Mouse (Mus musculus) stomach, embryonic 16.5 days (tissue): ENCODE results near the gene Itga9. TPM values are rescaled to one million over a fixed set of nuclear protein-coding genes. Genes with fewer than 3 reads are reported as not detected.

Experiments
- ATAC-seq: fragments of 200-750 bp; cut with Nextera tagmentation; 2 replicates; pipeline ENCODE4 v1.8.0; 2017; ENCODE audit warnings: moderate number of reproducible peaks, moderate TSS enrichment; ENCODE audit not compliant: insufficient read depth, low FRiP score
- H3K27ac ChIP-seq: fragments of 300-500 bp; sonication (generic); 2 replicates; pipeline ENCODE4 v1.5.1; 2014; ENCODE audit warnings: low read length
- H3K27me3 ChIP-seq: fragments of 300-500 bp; sonication (generic); 2 replicates; pipeline ENCODE4 v1.6.1; 2014; ENCODE audit warnings: low read length, control low read depth, mixed read lengths; ENCODE audit not compliant: control insufficient read depth, insufficient read depth
- H3K36me3 ChIP-seq: fragments of 300-500 bp; sonication (generic); 2 replicates; pipeline ENCODE4 v1.6.1; 2014; ENCODE audit warnings: low read length; ENCODE audit not compliant: control insufficient read depth, insufficient read depth
- H3K4me1 ChIP-seq: fragments of 300-500 bp; sonication (generic); 2 replicates; pipeline ENCODE4 v1.6.1; 2014; ENCODE audit warnings: low read length, control low read depth, mixed read lengths; ENCODE audit not compliant: control insufficient read depth, insufficient read depth
- H3K4me2 ChIP-seq: fragments of 300-500 bp; sonication (generic); 2 replicates; pipeline ENCODE4 v1.6.1; 2014; ENCODE audit warnings: low read depth, low read length, mixed read lengths
- H3K4me3 ChIP-seq: fragments of 300-500 bp; sonication (generic); replicated peaks from 2 replicates; pipeline ENCODE4 v1.5.1; 2014; ENCODE audit warnings: mild to moderate bottlenecking, low read length
- H3K9ac ChIP-seq: fragments of 300-500 bp; sonication (generic); 2 replicates; pipeline ENCODE4 v1.6.1; 2014; ENCODE audit warnings: low read length
- H3K9me3 ChIP-seq: fragments of 300-500 bp; sonication (generic); replicated peaks from 2 replicates; pipeline ENCODE4 v1.6.1; 2016; ENCODE audit warnings: low read length, control low read depth; ENCODE audit not compliant: control insufficient read depth
- WGBS: fragments of 180-500 bp; shearing (Covaris S2); extraction: QIAGEN DNeasy Blood & Tissue Kit; methylation state at CpG from one replicate; pipeline ENCODE4 v1.1.7; 2014; 5-methylcytosine and 5-hydroxymethylcytosine counted together
- polyA plus RNA-seq: library from polyadenylated mRNA; unstranded; fragments of >200 nt; fragmentation: Nextera tagmentation; extraction: Ambion mirVana; gene quantifications from 2 replicates; pipeline ENCODE4 v1.2.1, GENCODE M21; 2015

The Itga9 gene
- polyA plus RNA-seq, 1 experiment from 2014 or later: 5.5 TPM

DNA sequence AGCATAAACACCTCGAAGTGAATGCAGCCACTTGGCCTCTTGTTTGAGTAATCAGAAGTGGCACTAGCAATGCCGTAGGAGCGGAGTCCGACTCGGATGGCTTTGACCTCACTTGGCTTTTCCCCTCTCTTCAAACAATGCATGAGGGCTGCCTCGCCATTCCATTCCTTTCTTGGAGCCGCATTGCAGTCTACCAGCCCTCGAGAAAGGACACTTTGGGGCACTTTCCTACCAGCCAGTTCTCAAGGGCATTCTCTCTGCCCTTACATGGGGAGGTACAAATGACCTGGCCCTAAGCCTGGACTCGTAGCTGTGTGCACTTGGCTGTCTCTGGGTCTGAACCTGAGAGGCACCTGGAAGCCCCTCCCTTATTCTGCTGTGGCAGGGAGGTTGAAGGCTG is 134.8 kb downstream of the Itga9 start:
- H3K27me3 ChIP-seq: no peaks in the 10 kb centered on the region
- no peaks in the 10 kb centered on the region for H3K9me3 ChIP-seq
- ATAC-seq: no peak
- H3K4me3 ChIP-seq: no peak overlapping the region
- no peak overlapping the region for H3K27ac ChIP-seq
- no peak overlapping the region for H3K9ac ChIP-seq
- no peak overlapping the region for H3K4me2 ChIP-seq
- WGBS: 56% methylated on average over 9 of the region's 9 CpGs
- peaks cover 9% of the 10 kb centered on the region for H3K4me1 ChIP-seq
- 0 out of 2 replicates have a peak, but pooled peaks cover 3% of the 10 kb centered on the region for H3K36me3 ChIP-seq

DNA sequence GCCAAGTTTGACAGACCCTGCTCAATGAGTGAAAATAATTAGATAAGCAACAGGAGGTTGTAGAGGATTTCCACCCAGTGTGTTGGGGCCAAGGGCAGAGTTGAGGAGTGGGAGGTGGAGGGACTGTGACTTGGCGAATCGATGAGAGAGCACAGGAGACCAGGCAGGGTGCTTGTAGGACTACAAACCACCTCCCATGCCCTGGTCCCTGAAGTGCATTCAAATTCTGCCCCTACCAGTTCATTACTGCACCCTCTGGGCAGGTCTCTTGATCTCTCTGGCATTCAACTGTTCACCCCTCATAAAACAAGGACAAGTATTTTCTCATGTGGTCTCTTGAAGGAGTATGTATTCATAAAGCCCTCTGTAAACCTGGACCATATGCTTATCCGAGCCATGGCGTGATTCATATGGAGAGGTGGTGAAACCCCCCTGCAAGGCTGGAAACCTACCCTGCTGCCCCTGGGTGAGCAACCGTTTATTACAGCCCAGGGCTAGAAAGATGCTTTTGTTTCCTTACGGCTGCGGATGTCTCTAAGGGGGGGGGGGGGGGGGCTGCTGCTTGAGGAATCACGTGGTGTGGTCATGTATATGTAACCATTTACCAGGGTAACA is 143.0 kb downstream of the Itga9 start:
- Histone ChIP-seq H3K9me3 (no peaks in the 10 kb centered on the region), H3K27me3 (no peaks in the 10 kb centered on the region), H3K9ac (no peak overlapping the region), H3K4me1 (no peaks in the 10 kb centered on the region), H3K27ac (no peak overlapping the region), H3K4me2 (no peak overlapping the region), H3K36me3 (0 out of 2 replicates have a peak, but pooled peaks cover under 1% of the 10 kb centered on the region), H3K4me3 (no peak overlapping the region)
- WGBS: 61% methylated on average over 8 of the region's 8 CpGs
- ATAC-seq: no peak

DNA sequence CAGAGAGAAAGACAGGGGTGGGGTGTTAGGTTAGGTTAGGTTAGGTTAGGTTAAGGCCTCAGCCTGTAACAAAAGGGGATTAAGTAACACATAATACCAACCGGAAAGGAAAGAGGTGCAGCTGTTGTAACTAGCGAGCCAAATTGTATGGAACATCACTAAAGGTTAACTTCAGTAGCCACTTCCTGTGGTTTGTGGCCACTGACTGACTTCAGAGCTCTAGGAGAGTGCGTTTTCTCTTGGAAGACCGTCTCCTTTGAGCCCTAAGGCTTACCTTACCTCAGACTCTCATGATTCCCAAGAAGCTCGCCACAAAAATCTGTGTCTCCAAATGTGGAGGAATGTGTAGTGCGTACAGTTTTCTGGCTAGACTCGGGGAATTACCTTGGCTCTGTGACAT is 144.3 kb downstream of the Itga9 start:
- no peaks in the 10 kb centered on the region for H3K36me3 ChIP-seq
- no peaks in the 10 kb centered on the region for H3K27me3 ChIP-seq
- no peaks in the 10 kb centered on the region for H3K9me3 ChIP-seq
- no peak overlapping the region for H3K9ac ChIP-seq
- 82% methylated on average over 7 of the region's 7 CpGs for WGBS
- ATAC-seq: no peak
- H3K4me3 ChIP-seq: no peak overlapping the region
- H3K27ac ChIP-seq: no peak overlapping the region
- H3K4me1 ChIP-seq: no peaks in the 10 kb centered on the region
- H3K4me2 ChIP-seq: no peak overlapping the region

DNA sequence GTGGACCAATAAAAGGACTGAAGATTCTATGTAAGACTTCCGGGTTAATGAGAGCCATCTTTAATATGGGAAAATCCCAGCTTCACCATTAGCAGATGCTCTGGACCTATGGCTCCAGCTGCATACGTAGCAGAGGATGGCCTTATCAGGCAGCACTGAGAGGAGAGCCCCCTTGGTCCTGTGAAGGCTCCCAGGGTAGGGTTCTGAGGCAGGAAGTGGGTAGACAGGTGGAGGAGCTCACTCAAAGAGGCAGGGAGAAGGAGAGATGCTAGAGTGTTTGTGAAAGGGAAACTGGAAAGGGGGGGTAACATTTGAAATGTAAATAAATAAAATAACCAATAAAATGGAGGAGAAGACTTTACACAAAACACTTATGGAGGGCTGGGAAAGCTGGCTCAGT is 145.9 kb downstream of the Itga9 start:
- Histone ChIP-seq H3K27ac (no peak overlapping the region), H3K36me3 (no peaks in the 10 kb centered on the region), H3K9ac (no peak overlapping the region), H3K4me1 (no peaks in the 10 kb centered on the region), H3K4me3 (no peak overlapping the region), H3K4me2 (no peak overlapping the region), H3K27me3 (no peaks in the 10 kb centered on the region), H3K9me3 (no peaks in the 10 kb centered on the region)
- no peak for ATAC-seq
- 90% methylated on average over 2 of the region's 2 CpGs for WGBS

DNA sequence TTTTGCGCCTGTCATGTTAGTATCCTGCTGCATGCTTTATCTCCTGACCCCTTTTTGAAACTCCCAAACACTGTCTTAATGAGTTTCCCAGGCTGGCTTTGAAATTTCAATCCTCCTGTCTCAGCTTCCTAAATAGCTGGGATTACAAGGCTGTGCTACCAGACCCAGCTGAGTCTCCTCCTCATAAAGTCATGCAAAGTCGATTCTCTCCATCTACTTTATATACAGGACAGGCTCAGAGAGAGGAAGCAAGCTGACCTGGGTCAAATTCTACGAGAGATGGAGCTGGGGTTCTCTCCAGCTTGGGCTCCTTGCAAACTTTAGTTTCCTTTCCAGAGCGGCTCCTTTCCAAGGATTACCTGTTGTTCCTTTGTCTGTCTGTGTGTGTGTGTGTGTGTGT is 153.0 kb downstream of the Itga9 start:
- Histone ChIP-seq H3K27ac (no peak overlapping the region), H3K4me1 (peaks cover 7% of the 10 kb centered on the region; the same call in 1 of the 2 replicates), H3K27me3 (no peaks in the 10 kb centered on the region)

DNA sequence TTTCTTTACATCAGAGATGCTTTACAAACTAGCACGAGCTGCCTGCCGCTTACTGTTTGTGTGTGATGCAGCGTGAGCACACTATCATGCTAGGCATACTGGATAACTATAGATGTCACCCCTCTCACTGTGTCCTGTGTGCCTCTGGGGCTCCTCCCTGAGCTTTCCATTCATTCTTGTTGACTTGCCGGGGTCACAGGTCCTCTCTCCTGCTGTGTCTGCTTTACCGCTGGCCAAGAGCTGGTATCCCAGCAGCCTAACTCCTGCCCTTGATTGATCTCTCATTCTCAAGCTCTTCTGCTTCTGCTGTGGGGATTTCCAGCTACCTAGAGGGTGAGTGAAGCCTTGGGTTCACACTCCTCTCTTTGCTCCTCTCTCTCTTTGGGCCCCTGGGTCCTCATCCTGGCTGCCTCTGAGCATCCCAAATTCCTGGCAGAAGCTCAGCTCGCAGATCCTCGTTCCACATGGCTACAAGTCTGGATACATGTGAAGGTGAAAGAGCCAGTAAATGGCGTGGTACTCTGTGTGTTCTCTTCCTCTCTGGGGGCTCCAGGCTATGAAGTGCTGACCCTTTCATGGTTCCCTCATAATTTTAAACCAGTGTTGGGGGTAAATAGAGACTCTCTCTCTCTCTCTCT is 155.6 kb downstream of the Itga9 start:
- no peaks in the 10 kb centered on the region for H3K36me3 ChIP-seq
- no peaks in the 10 kb centered on the region for H3K27me3 ChIP-seq
- no peak overlapping the region for H3K9ac ChIP-seq
- no peak overlapping the region for H3K27ac ChIP-seq
- H3K9me3 ChIP-seq: no peaks in the 10 kb centered on the region
- H3K4me3 ChIP-seq: no peak overlapping the region
- peaks cover 10% of the 10 kb centered on the region for H3K4me1 ChIP-seq
- H3K4me2 ChIP-seq: no peak overlapping the region
- ATAC-seq: no peak
- WGBS: 51% methylated on average over 8 of the region's 8 CpGs

More for the DNA sequence above, 153.0 kb downstream of the Itga9 start:
- Histone ChIP-seq H3K4me2 (no peak overlapping the region), H3K36me3 (no peaks in the 10 kb centered on the region), H3K9me3 (no peaks in the 10 kb centered on the region), H3K4me3 (no peak overlapping the region), H3K9ac (no peak overlapping the region)
- ATAC-seq: no peak
- 43% methylated on average over 4 of the region's 4 CpGs for WGBS

DNA sequence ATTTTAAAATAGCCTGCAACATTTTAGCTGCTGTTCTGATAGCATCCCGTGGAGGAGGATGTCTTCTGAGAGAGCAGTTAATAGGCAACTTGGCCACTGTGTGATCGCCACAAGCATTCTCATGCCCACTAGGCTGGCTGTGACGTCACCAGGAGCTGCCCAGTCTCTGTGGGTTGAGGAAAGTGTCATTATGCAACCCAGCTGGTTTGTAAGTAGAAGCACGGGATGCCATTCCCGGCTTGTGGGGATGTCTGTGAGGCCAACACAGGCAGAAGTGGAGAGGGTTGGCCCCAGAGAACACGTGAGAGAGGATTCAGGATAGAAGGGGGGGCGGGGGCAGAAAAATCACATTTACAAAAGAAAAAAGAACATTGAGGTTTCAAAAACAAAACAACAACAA is 156.3 kb downstream of the Itga9 start:
- Histone ChIP-seq H3K27me3 (no peaks in the 10 kb centered on the region), H3K36me3 (no peaks in the 10 kb centered on the region), H3K9ac (no peak overlapping the region), H3K4me3 (no peak overlapping the region), H3K4me1 (peaks cover 10% of the 10 kb centered on the region), H3K9me3 (no peaks in the 10 kb centered on the region), H3K27ac (no peak overlapping the region), H3K4me2 (no peak overlapping the region)
- 44% methylated on average over 7 of the region's 7 CpGs for WGBS
- no peak for ATAC-seq

DNA sequence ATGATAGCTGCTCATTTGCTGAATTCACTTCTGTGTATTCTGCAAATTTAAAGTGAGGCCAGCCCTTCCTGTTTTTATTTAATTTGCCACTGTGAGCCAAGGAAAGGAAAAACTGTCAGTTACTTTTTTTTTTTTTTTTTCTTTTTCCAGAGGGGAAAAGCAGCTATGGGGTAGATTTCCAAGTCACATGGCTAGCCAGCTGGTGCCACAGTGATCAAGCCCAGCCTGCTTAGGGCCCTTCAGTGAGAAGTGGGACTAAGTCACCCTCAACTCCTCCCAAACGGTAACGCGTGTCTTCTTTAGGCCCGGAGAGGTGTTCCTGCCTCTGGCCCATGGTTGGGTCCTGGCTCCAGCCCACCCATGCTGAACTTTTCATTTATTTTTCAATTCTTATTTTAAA is 156.7 kb downstream of the Itga9 start:
- Histone ChIP-seq H3K4me2 (no peak overlapping the region), H3K27ac (no peak overlapping the region), H3K36me3 (no peaks in the 10 kb centered on the region), H3K9ac (no peak overlapping the region), H3K4me3 (no peak overlapping the region), H3K9me3 (no peaks in the 10 kb centered on the region), H3K4me1 (peaks cover 10% of the 10 kb centered on the region), H3K27me3 (no peaks in the 10 kb centered on the region)
- ATAC-seq: no peak
- WGBS: 77% methylated on average over 4 of the region's 4 CpGs

DNA sequence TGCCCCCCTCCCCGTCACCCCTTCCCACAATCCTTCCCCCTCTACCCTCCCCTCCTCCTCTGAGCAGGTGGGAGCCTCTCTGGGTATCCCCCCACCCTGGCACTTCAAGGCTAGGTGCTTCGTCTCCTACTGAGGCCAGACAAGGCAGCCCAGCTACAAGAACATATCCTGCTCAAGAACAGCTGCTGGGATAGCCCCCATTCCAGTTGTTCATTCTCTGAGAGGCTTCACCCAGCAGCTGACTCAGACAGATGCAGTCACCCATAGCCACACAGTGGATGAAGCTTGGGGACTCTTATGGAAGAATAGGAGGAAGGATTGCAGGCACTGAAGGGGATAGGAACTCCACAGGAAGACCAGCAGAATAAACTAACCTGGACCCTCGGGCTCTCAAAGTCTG is 157.2 kb downstream of the Itga9 start:
- H3K9me3 ChIP-seq: no peaks in the 10 kb centered on the region
- H3K36me3 ChIP-seq: no peaks in the 10 kb centered on the region
- 85% methylated on average over 3 of the region's 3 CpGs for WGBS
- peaks cover 10% of the 10 kb centered on the region for H3K4me1 ChIP-seq
- no peak overlapping the region for H3K4me2 ChIP-seq
- H3K27ac ChIP-seq: no peak overlapping the region
- no peak for ATAC-seq
- no peaks in the 10 kb centered on the region for H3K27me3 ChIP-seq
- no peak overlapping the region for H3K9ac ChIP-seq
- no peak overlapping the region for H3K4me3 ChIP-seq
